Mouse (Mus musculus): ENCODE measurements around the gene Ccm2l. TPM values are rescaled to one million over a fixed set of nuclear protein-coding genes. Genes with fewer than 3 reads are reported as not detected.

The Ccm2l gene
- polyA plus RNA-seq (2012; rRNA removed), result 8.0 and 9.5 TPM in 2 replicates

DNA sequence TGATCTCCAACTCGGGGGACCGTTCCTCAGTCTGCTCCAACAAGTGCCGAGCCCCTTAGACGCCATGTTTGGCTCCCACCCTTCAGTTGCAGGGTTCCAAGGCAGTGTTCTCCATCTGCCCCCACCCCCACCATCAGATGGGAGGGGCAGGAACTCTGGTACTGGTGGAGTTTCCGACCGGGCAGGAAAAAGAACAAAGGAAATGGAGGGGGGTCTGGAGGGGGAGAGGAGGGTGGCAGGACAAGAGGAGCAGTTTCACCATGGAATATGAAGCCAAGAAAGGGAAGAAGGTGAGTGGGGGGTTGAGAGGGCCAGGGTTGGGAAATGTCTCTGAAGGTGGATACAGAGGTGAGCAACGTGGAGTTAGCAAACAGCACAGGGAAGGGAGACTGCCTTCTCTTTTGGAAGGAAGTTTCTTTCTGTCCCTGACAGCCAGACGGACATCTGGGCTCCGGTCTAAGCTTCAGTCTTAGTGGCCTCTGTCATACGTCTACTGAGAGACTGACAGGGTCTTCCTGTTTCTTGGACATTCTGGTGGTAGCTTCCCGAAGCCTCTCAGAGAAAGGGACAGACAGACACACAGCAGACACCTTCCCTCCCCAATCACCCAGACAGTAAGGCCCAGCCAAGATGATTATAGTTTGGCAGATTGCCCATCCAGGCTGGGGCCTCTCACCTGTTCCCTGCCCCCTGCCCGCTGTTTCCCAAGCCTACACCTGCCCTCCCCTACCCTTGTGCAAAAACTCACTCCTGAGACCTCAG is at the start of gene Ccm2l:
Gene Ccm2l (plus strand): TSS at position 209 of the 762 bp plus-strand sequence.

DNA sequence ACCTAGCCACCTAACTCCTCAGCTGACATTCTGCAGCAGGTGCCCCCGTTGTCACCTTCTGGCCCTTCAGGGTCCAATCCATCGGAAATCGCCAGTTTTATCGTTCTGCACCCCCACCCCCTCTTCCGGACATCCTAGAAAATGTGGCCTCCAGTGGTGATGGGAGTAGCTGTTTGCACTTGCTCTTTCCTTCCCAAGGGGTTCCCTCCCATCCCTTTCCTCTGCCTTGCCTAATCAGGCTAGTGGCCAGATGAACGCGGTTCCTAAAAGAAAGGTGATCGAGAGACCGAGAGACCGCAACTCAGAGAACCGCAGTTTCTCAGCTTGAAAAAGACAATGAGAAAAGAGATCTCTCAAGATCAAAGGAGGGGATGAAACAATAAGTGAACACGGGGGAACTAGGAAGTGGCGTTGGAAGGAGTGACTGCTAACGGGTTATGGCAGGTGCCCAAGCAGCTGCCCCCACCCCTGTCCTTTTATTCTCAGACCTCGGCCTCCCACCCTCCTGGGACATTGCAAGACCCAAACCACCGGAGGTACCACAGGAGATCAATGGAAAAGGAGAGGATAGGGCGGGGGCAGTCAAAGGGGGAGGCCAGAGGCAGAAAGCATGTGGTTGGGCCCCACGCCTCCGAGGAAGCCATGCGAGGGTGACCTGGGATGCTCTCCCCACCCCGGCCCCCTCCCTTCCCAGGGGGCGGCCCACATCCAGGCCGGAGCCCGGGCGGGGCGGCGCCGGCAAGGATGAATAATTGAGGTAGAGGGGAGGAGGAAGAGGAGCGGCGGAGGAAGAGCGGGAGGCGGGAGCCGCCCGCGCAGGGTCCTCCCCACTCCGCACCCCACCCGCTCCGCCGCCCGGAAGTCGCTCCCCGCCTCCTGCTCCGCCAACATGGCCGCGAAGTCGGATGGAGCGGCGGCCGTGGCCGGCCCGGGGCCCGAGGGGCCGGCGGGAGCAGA is 34.4 kb upstream of the Ccm2l start, which contains the start of gene Xkr7:
Gene Xkr7 (plus strand): TSS at position 727 of the 957 bp plus-strand sequence.

DNA sequence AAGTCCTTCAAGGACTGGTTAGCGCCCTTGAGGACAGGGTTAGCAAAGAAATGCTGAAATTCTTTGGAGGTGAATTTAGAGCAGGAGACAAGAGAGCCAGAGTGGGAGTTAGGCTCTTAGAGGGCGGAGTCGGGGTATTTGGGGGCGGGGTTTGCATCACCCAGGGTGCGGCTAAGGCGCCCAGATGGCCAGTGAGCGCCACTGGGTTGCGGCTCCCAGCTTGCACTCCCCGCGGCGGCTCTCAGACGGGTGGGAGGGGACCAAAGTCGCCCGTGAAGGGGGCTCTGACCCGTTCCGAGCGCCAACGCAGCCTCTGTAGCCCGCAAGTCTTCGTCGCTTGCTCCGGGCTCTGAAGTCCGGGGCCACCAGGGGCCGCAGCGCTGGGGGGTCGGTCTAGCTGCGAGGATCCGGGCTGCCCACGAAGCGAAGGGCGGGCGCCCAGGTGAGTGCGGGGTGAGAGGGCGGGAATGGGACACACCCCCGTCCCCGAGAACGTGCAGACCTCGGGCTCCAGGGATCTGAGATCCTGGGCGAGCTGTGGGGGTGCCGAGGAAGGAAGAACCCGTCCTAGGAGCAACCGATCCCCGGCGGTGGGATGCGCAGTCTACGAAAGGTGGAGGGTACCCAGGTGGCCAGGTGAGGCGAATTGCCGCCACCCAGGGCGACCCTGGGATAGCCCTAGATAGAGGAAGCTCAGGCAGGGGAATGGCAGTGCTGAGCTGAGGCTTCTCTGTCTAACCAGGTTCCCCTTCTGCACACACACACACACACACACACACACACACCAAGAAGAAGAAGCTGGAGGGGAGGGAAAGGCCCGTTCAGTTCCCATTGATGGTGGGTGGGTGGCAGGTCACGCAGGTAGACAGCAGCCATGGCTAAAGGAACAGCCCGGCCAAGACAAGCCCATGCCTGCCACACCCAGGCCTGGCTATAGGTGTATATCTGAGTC is 42.8 kb downstream of the Ccm2l start, which contains the start of gene Hck:
Gene Hck (plus strand): TSS at position 156 of the 952 bp plus-strand sequence.

Other genes with a start within 250 kb of the Ccm2l start
- 91.7 and 101 TPM in 2 replicates for gene Bcl2l1, start 234.2 kb upstream of the Ccm2l start, polyA plus RNA-seq (2012; rRNA removed)
- gene Tpx2, start 218.0 kb upstream of the Ccm2l start, polyA plus RNA-seq (2012; rRNA removed), result 11.6 and 12.9 TPM in 2 replicates
- 0.05 and 0.56 TPM in 2 replicates for gene Mylk2, start 154.6 kb upstream of the Ccm2l start, polyA plus RNA-seq (2012; rRNA removed)
- gene Foxs1, start 132.7 kb upstream of the Ccm2l start, polyA plus RNA-seq (2012; rRNA removed), result 3.5 TPM in 2 replicates
- 29.4 and 31.8 TPM in 2 replicates for gene Dusp15, start 114.3 kb upstream of the Ccm2l start, polyA plus RNA-seq (2012; rRNA removed)
- 6.4 and 7.7 TPM in 2 replicates for gene Ttll9, start 103.5 kb upstream of the Ccm2l start, polyA plus RNA-seq (2012; rRNA removed)
- 179 and 180 TPM in 2 replicates for gene Pdrg1, start 50.5 kb upstream of the Ccm2l start, polyA plus RNA-seq (2012; rRNA removed)
- gene Xkr7, start 34.1 kb upstream of the Ccm2l start, polyA plus RNA-seq (2012; rRNA removed), result 10.2 and 10.7 TPM in 2 replicates
- gene Hck, start 42.5 kb downstream of the Ccm2l start, polyA plus RNA-seq (2012; rRNA removed), result 4.9 and 6.5 TPM in 2 replicates
- gene Tm9sf4, start 95.3 kb downstream of the Ccm2l start, polyA plus RNA-seq (2012; rRNA removed), result 53.8 and 57.1 TPM in 2 replicates
- 47.1 and 48.3 TPM in 2 replicates for gene Tspyl3, start 159.5 kb downstream of the Ccm2l start, polyA plus RNA-seq (2012; rRNA removed)
- 5.0 and 5.1 TPM in 2 replicates for gene Plagl2, start 175.5 kb downstream of the Ccm2l start, polyA plus RNA-seq (2012; rRNA removed)
- 19.0 and 19.2 TPM in 2 replicates for gene Pofut1, start 175.6 kb downstream of the Ccm2l start, polyA plus RNA-seq (2012; rRNA removed)
- 45.3 and 45.9 TPM in 2 replicates for gene Kif3b, start 225.5 kb downstream of the Ccm2l start, polyA plus RNA-seq (2012; rRNA removed)

All from central nervous system, embryonic 18 days (tissue).